Mouse (Mus musculus) heart, embryonic 14.5 days (tissue): ENCODE data around the gene Dmrt3. TPM values are rescaled to one million over a fixed set of nuclear protein-coding genes. Genes with fewer than 3 reads are reported as not detected.

Experiments
- ATAC-seq: fragments of 200-750 bp; cut with Nextera tagmentation; 2 replicates; pipeline ENCODE4 v1.8.0; 2017; ENCODE audit warnings: low read depth, moderate TSS enrichment; ENCODE audit not compliant: insufficient number of reproducible peaks, insufficient read depth, low FRiP score
- H3K27ac ChIP-seq, 2 experiments: fragments of 200-500 bp in 1 of 2; fragments of 300-500 bp in 1 of 2; sonication (generic) in 1 of 2; replicated peaks in 1 of 2; 2 replicates each; pipeline ENCODE4 v1.5.1; 2012 to 2014; ENCODE audit warnings: low read depth in 2 of 2, low read length in 2 of 2, control low read depth in 1 of 2, mild to moderate bottlenecking in 1 of 2, mixed read lengths in 1 of 2; ENCODE audit not compliant: control insufficient read depth in 1 of 2, insufficient read depth in 1 of 2
- H3K27me3 ChIP-seq: fragments of 300-500 bp; sonication (generic); 2 replicates; pipeline ENCODE4 v1.6.1; 2014; ENCODE audit warnings: mild to moderate bottlenecking, low read length, control low read depth; ENCODE audit not compliant: control insufficient read depth, insufficient read depth
- H3K36me3 ChIP-seq: fragments of 300-500 bp; sonication (generic); 2 replicates; pipeline ENCODE4 v1.6.1; 2014; ENCODE audit warnings: mild to moderate bottlenecking, control low read depth, low read length, mixed read lengths; ENCODE audit not compliant: control insufficient read depth, insufficient read depth
- H3K4me1 ChIP-seq, 2 experiments: fragments of 200-500 bp in 1 of 2; fragments of 300-500 bp in 1 of 2; sonication (generic) in 1 of 2; 2 replicates each; pipeline ENCODE4 v1.6.1; 2012 to 2014; ENCODE audit warnings: low read length in 2 of 2, control low read depth in 1 of 2, mixed read lengths in 1 of 2; ENCODE audit not compliant: control insufficient read depth in 2 of 2, insufficient read depth in 2 of 2
- H3K4me2 ChIP-seq: fragments of 300-500 bp; sonication (generic); 2 replicates; pipeline ENCODE4 v1.6.1; 2014; ENCODE audit warnings: mild to moderate bottlenecking, low read length
- H3K4me3 ChIP-seq, 2 experiments: fragments of 200-500 bp in 1 of 2; fragments of 300-500 bp in 1 of 2; sonication (generic) in 1 of 2; 2 replicates each; pipeline ENCODE4 v1.5.1; 2012 to 2014; ENCODE audit warnings: low read length in 2 of 2, mild to moderate bottlenecking in 2 of 2, control low read depth in 1 of 2, low read depth in 1 of 2, moderate library complexity in 1 of 2; ENCODE audit not compliant: control insufficient read depth in 1 of 2, insufficient read depth in 1 of 2
- H3K9ac ChIP-seq: fragments of 300-500 bp; sonication (generic); 2 replicates; pipeline ENCODE4 v1.6.1; 2014; ENCODE audit warnings: mild to moderate bottlenecking, low read length
- H3K9me3 ChIP-seq: fragments of 300-500 bp; sonication (generic); 2 replicates; pipeline ENCODE4 v1.6.1; 2016; ENCODE audit warnings: low read length, control low read depth; ENCODE audit not compliant: control insufficient read depth
- WGBS: fragments of 180-500 bp; shearing (Covaris S2); extraction: QIAGEN DNeasy Blood & Tissue Kit; methylation state at CpG from one replicate; pipeline ENCODE4 v1.1.7; 2014; 5-methylcytosine and 5-hydroxymethylcytosine counted together
- polyA plus RNA-seq: library from polyadenylated mRNA; unstranded; fragments of >200 nt; fragmentation: Nextera tagmentation; extraction: Ambion mirVana; gene quantifications from 2 replicates; pipeline ENCODE4 v1.2.1, GENCODE M21; 2014

Dmrt3 gene
- polyA plus RNA-seq, 1 experiment from 2014 or later = 0.11 TPM

DNA sequence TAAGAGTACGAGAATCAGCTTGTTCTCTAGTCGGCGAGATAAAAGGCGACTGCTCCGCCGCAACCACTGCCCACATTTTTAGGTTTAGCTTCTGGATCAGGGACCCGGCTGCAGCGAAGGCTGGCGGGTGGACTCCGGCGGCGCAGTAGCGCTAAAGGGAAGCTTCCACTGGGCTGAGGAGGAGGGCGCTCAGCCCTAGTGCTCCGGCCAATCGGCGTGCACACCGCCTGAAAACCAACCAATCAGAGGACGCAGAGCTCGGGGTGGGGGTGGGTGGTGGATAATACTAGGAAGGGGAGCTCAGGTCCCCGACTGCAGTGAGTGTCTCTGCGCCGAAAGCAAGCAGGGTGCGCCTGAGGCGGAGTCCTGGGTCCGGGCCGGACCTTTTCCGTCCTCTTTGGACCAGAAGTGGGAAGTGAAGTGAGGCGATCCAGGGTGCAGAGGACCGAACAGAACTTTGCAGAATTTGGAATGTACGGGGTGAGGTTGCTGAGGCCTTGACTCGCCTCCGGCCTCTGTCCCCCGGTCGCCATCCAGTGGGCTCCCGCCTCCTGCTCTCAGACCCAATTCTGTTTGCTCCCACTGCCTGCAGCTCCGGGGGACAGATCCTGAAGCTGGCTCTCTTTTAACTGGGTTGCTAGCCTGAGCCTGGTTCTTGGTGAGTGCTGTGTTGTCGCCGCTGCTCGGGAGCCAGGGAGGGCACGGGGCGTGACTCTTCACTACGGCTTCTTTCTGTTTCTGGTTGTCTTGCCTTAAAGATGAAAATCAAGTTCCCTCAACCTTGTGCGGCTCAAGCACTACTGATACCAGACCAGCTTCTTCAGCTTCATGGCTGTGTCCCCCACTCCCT lies 62.2 kb downstream of the Dmrt3 start, which contains the start of gene Dmrt2:
Dmrt2 (plus strand) TSS at position 311 of the 850 bp plus-strand sequence.
- Histone ChIP-seq H3K27ac (no peak within 1 kb of the TSS), H3K9me3 (no peaks in the 10 kb centered on the region), H3K36me3 (no peaks in the 10 kb centered on the region), H3K9ac (no peak within 1 kb of the TSS; the same call in 1 of the 2 replicates), H3K4me1 (no peaks in the 10 kb centered on the region; a peak in 1 of 4 replicates), H3K27me3 (peaks cover 99% of the 10 kb centered on the region), H3K4me3 (peak within 1 kb of the TSS; percentile 52 to 53), H3K4me2 (peak within 1 kb of the TSS; percentile 81)
- peak; percentile 96 for ATAC-seq
- under 1% methylated on average over 38 of the region's 44 CpGs for WGBS

Other genes starting within 250 kb of the Dmrt3 start
- gene Dmrt1, start 104.7 kb upstream of the Dmrt3 start, polyA plus RNA-seq = not detected in 2 replicates
- 0.13 and 0.59 TPM in 2 replicates for gene Dmrt2, start 62.1 kb downstream of the Dmrt3 start, polyA plus RNA-seq